Mouse (Mus musculus) hindbrain, embryonic 11.5 days (tissue): ENCODE results near the gene Oprl1. TPM values are rescaled to one million over a fixed set of nuclear protein-coding genes. Genes with fewer than 3 reads are reported as not detected.

Experiments used
- ATAC-seq: fragments of 200-750 bp; cut with Nextera tagmentation; 2 replicates; pipeline ENCODE4 v1.8.0; 2017; ENCODE audit warnings: mild to moderate bottlenecking, moderate TSS enrichment, moderate library complexity; ENCODE audit not compliant: low FRiP score
- DNase-seq: peaks from one replicate; pipeline ENCODE4 v3.0.0-alpha.2; 2015; ENCODE audit warnings: low spot score
- H3K27ac ChIP-seq: fragments of 300-500 bp; sonication (generic); 2 replicates; pipeline ENCODE4 v1.5.1; 2014; ENCODE audit warnings: mild to moderate bottlenecking, low read depth, low read length
- H3K27me3 ChIP-seq: fragments of 300-500 bp; sonication (generic); 2 replicates; pipeline ENCODE4 v1.6.1; 2014; ENCODE audit warnings: mild to moderate bottlenecking, low read length, moderate library complexity, mixed read lengths; ENCODE audit not compliant: control insufficient read depth, insufficient read depth
- H3K36me3 ChIP-seq: fragments of 300-500 bp; sonication (generic); 2 replicates; pipeline ENCODE4 v1.6.1; 2014; ENCODE audit warnings: mild to moderate bottlenecking, low read length, moderate library complexity, mixed read lengths; ENCODE audit not compliant: control insufficient read depth, insufficient read depth
- H3K4me1 ChIP-seq: fragments of 300-500 bp; sonication (generic); replicated peaks from 2 replicates; pipeline ENCODE4 v1.6.1; 2014; ENCODE audit warnings: low read length, mixed read lengths; ENCODE audit not compliant: control insufficient read depth, insufficient read depth
- H3K4me2 ChIP-seq: fragments of 300-500 bp; sonication (generic); replicated peaks from 2 replicates; pipeline ENCODE4 v1.6.1; 2014; ENCODE audit warnings: mild to moderate bottlenecking, low read depth, low read length
- H3K4me3 ChIP-seq: fragments of 300-500 bp; sonication (generic); 2 replicates; pipeline ENCODE4 v1.5.1; 2014; ENCODE audit warnings: low read depth, low read length
- H3K9ac ChIP-seq: fragments of 300-500 bp; sonication (generic); 2 replicates; pipeline ENCODE4 v1.6.1; 2014; ENCODE audit warnings: low read depth, low read length
- H3K9me3 ChIP-seq: fragments of 300-500 bp; sonication (generic); 2 replicates; pipeline ENCODE4 v1.6.1; 2016; ENCODE audit warnings: low read length; ENCODE audit not compliant: control insufficient read depth
- whole genome bisulfite sequencing: fragments of 180-500 bp; shearing (Covaris S2); extraction: QIAGEN DNeasy Blood & Tissue Kit; methylation state at CpG from one replicate; pipeline ENCODE4 v1.1.7; 2014; 5-methylcytosine and 5-hydroxymethylcytosine counted together
- polyA plus RNA-seq: library from polyadenylated mRNA; unstranded; fragments of >200 nt; fragmentation: Nextera tagmentation; extraction: Ambion mirVana; gene quantifications from 2 replicates; pipeline ENCODE4 v1.2.1, GENCODE M21; 2014

Oprl1 gene
- polyA plus RNA-seq, 1 experiment from 2014 or later = 21.6 TPM

GRCm38 (mm10) chr2:181676424-181676823 is 38.4 kb upstream of the Oprl1 start:
- DNase-seq (peak; percentile 63), ATAC-seq (no peak)
- no peaks in the 10 kb centered on the region for H3K36me3 ChIP-seq
- H3K9ac ChIP-seq = no peak overlapping the region
- no peak overlapping the region; the same call in 1 of the 2 replicates for H3K27ac ChIP-seq
- H3K4me1 ChIP-seq = peaks cover 8% of the 10 kb centered on the region
- H3K4me3 ChIP-seq = no peak overlapping the region
- H3K4me2 ChIP-seq = no peak overlapping the region
- H3K9me3 ChIP-seq = no peaks in the 10 kb centered on the region
- 33% methylated on average over 2 of the region's 2 CpGs for WGBS
- peaks cover 14% of the 10 kb centered on the region for H3K27me3 ChIP-seq

- no peak overlapping the region for H3K9ac ChIP-seq
These were observed 37.6 kb upstream of the Oprl1 start for GRCm38 (mm10) chr2:181677096-181677754.

GRCm38 (mm10) chr2:181677755-181678098 is 37.1 kb upstream of the Oprl1 start:
- no peaks in the 10 kb centered on the region for H3K9me3 ChIP-seq
- H3K4me3 ChIP-seq = no peak overlapping the region
- WGBS = 57% methylated on average over 3 of the region's 3 CpGs
- no peak overlapping the region for H3K27ac ChIP-seq
- peaks cover 1% of the 10 kb centered on the region for H3K27me3 ChIP-seq
- peaks cover 7% of the 10 kb centered on the region for H3K4me1 ChIP-seq
- DNase-seq = no peak
- no peak overlapping the region for H3K9ac ChIP-seq
- H3K36me3 ChIP-seq = no peaks in the 10 kb centered on the region
- no peak overlapping the region for H3K4me2 ChIP-seq
- ATAC-seq = no peak

More at GRCm38 (mm10) chr2:181677096-181677754, 37.6 kb upstream of the Oprl1 start:
- Histone ChIP-seq H3K4me1 (peaks cover 7% of the 10 kb centered on the region), H3K4me3 (no peak overlapping the region), H3K4me2 (no peak overlapping the region), H3K27ac (no peak overlapping the region), H3K36me3 (no peaks in the 10 kb centered on the region), H3K9me3 (no peaks in the 10 kb centered on the region), H3K27me3 (peaks cover 6% of the 10 kb centered on the region)
- 58% methylated on average over 4 of the region's 5 CpGs for WGBS
- DNase-seq = no peak
- ATAC-seq = no peak

GRCm38 (mm10) chr2:181678780-181679179 is 36.0 kb upstream of the Oprl1 start:
- no peaks in the 10 kb centered on the region for H3K36me3 ChIP-seq
- DNase-seq (peak; percentile 78), ATAC-seq (peak; percentile 60)
- no peaks in the 10 kb centered on the region for H3K27me3 ChIP-seq
- H3K4me2 ChIP-seq = no peak overlapping the region
- no peak overlapping the region for H3K4me3 ChIP-seq
- 50% methylated on average over 1 of the region's 1 CpGs for WGBS
- H3K27ac ChIP-seq = no peak overlapping the region
- no peaks in the 10 kb centered on the region for H3K9me3 ChIP-seq
- H3K4me1 ChIP-seq = peaks cover 7% of the 10 kb centered on the region
- H3K9ac ChIP-seq = no peak overlapping the region

- no peaks in the 10 kb centered on the region for H3K9me3 ChIP-seq
- H3K9ac ChIP-seq = peak within 1 kb of the TSS; percentile 82
- peak; percentile 69 for ATAC-seq
- H3K4me2 ChIP-seq = peak within 1 kb of the TSS; percentile 95
- H3K27ac ChIP-seq = no peak within 1 kb of the TSS
- H3K4me3 ChIP-seq = peak within 1 kb of the TSS; percentile 64
- H3K36me3 ChIP-seq = no peaks in the 10 kb centered on the region
- no peaks in the 10 kb centered on the region for H3K27me3 ChIP-seq
- peak; percentile 76 for DNase-seq
- H3K4me1 ChIP-seq = peaks cover 7% of the 10 kb centered on the region
- under 1% methylated on average over 69 of the region's 69 CpGs for WGBS
These were observed 34.7 kb upstream of the Oprl1 start, which contains the start of gene Tcea2 for GRCm38 (mm10) chr2:181679951-181680715. TSS of gene Tcea2 (plus strand) at chr2:181680310.

GRCm38 (mm10) chr2:181680716-181681117 is 34.1 kb upstream of the Oprl1 start:
- H3K4me1 ChIP-seq = peaks cover 7% of the 10 kb centered on the region
- no peaks in the 10 kb centered on the region for H3K27me3 ChIP-seq
- WGBS = 20% methylated on average over 7 of the region's 7 CpGs
- H3K36me3 ChIP-seq = no peaks in the 10 kb centered on the region
- H3K4me2 ChIP-seq = peak overlapping the region; percentile 95
- H3K4me3 ChIP-seq = peak overlapping the region; percentile 64
- peak overlapping the region; percentile 82 for H3K9ac ChIP-seq
- ATAC-seq (peak; percentile 25), DNase-seq (no peak)
- no peak overlapping the region for H3K27ac ChIP-seq
- no peaks in the 10 kb centered on the region for H3K9me3 ChIP-seq

- H3K4me2 ChIP-seq = no peak overlapping the region
- H3K4me1 ChIP-seq = peaks cover 7% of the 10 kb centered on the region; the same call in 1 of the 2 replicates
- no peaks in the 10 kb centered on the region for H3K9me3 ChIP-seq
- no peak for DNase-seq
- no peak overlapping the region for H3K9ac ChIP-seq
- H3K36me3 ChIP-seq = no peaks in the 10 kb centered on the region
- no peaks in the 10 kb centered on the region for H3K27me3 ChIP-seq
- H3K27ac ChIP-seq = no peak overlapping the region
- no peak overlapping the region for H3K4me3 ChIP-seq
- ATAC-seq = no peak
- 93% methylated on average over 1 of the region's 1 CpGs for WGBS
These were observed 32.8 kb upstream of the Oprl1 start for GRCm38 (mm10) chr2:181681978-181682377.

- 61% methylated on average over 4 of the region's 4 CpGs for WGBS
- Histone ChIP-seq H3K4me1 (peaks cover 7% of the 10 kb centered on the region; the same call in 1 of the 2 replicates), H3K36me3 (peaks cover 3% of the 10 kb centered on the region; the same call in 1 of the 2 replicates), H3K4me3 (no peak overlapping the region), H3K4me2 (no peak overlapping the region), H3K9ac (no peak overlapping the region), H3K27ac (no peak overlapping the region), H3K9me3 (no peaks in the 10 kb centered on the region), H3K27me3 (no peaks in the 10 kb centered on the region)
- ATAC-seq = no peak
- DNase-seq = no peak
These were observed 31.4 kb upstream of the Oprl1 start for GRCm38 (mm10) chr2:181683381-181683780.
